Mouse (Mus musculus): ENCODE measurements around the gene Ier2. TPM values are rescaled to one million over a fixed set of nuclear protein-coding genes. Genes with fewer than 3 reads are reported as not detected.

The Ier2 gene
- polyA plus RNA-seq, 1 experiment from 2014 or later: 20.3 TPM

DNA sequence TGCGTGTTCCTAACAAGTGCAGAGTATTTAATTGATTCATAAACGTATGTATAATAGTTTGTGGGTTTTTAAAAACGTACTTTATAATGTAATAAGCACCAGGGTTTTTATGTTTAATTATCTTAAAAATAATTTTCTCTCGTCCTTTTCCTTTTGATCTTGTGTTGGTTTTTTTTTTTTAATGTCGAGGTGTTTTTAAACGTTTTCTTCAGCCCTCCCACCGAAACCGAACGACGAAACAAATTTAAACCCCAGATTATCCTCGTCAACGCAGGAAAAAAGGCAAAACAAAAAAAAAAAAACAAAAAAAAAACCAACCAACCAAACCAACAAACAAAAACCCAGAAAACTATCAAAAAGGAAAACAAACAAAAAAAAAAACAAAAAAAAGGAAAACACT lies 43.3 kb upstream of the Ier2 start:
- H3K4me3 ChIP-seq (ENCODE audit: low read depth, low read length): peak overlapping the region; percentile 71
- WGBS (ENCODE audit: insufficient replicate concordance): 2% methylated on average over 12 of the region's 12 CpGs

DNA sequence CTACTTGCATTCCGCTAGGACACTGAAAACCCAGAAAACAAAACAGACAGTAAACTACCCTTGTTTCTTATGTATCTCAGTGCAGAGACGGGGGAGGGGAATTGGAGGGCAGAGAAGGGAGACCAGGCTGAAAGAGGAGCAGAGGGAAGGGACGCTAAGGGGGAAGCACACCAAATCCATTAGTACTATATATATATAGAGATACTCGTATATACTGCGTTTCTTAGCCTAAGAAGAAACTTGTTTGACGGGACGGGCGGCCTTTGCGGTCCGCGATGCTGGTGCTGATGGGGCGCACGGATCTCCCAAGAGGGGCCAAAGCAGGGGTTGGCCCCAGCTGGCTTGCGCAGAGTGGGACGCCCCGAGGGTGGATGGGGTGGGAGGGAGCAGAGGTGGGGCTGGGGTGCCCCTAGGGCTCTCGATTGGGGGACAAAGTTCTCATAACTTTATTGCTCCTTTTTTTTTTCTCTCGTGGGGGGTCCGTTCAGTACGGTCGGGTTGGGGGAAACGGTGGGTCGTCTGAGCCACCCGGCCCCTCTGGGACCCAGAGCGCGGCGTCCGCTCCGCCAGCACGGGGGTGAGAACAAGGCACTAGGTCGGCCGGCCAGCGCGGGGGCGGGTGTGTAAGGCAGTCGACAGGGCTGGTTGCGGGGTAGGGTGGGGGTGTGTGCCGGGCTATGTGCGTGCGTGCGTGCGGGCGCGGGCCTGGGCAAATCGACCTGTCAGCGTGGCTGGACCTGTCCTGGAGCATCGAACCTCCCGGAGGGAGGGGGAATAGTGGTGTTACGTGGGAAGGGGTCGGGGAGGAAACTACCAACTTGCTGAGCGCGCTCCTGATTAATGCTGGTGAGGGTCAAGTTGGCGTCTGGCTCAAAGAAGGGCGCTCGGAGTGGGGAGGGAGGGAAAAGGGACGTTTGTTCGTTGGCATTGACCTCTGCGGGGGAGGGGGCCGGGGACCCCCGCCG lies 42.5 kb upstream of the Ier2 start:
- H3K27ac ChIP-seq (ENCODE audit: low read length): peak overlapping the region; percentile 98
- H3K4me3 ChIP-seq (ENCODE audit: low read depth, low read length): peak overlapping the region; percentile 71
- peaks cover 29% of the 10 kb centered on the region for H3K27me3 ChIP-seq (ENCODE audit: control insufficient read depth, insufficient read depth, low read depth, low read length)
- H3K9ac ChIP-seq (ENCODE audit: low read depth, low read length): peak overlapping the region; percentile 83
- H3K4me1 ChIP-seq (ENCODE audit: control insufficient read depth, low read depth, low read length): peaks cover 68% of the 10 kb centered on the region
- no peak for ATAC-seq (ENCODE audit: low read depth)
- under 1% methylated on average over 61 of the region's 61 CpGs for WGBS (ENCODE audit: insufficient replicate concordance)
- H3K36me3 ChIP-seq (ENCODE audit: control insufficient read depth, insufficient read depth): peaks cover 17% of the 10 kb centered on the region
- peak overlapping the region; percentile 93 for H3K4me2 ChIP-seq (ENCODE audit: low read depth, low read length)
- H3K9me3 ChIP-seq (replicated peaks; ENCODE audit: control insufficient read depth, low read length): no peaks in the 10 kb centered on the region

More for the DNA sequence above, 43.3 kb upstream of the Ier2 start:
- peaks cover 29% of the 10 kb centered on the region for H3K27me3 ChIP-seq (ENCODE audit: control insufficient read depth, insufficient read depth, low read depth, low read length)
- peak overlapping the region; percentile 83 for H3K9ac ChIP-seq (ENCODE audit: low read depth, low read length)
- H3K4me1 ChIP-seq (ENCODE audit: control insufficient read depth, low read depth, low read length): peaks cover 60% of the 10 kb centered on the region
- H3K27ac ChIP-seq (ENCODE audit: low read length): peak overlapping the region; percentile 98
- ATAC-seq (ENCODE audit: low read depth): no peak
- peaks cover 17% of the 10 kb centered on the region for H3K36me3 ChIP-seq (ENCODE audit: control insufficient read depth, insufficient read depth)
- H3K9me3 ChIP-seq (replicated peaks; ENCODE audit: control insufficient read depth, low read length): no peaks in the 10 kb centered on the region
- H3K4me2 ChIP-seq (ENCODE audit: low read depth, low read length): peak overlapping the region; percentile 93

DNA sequence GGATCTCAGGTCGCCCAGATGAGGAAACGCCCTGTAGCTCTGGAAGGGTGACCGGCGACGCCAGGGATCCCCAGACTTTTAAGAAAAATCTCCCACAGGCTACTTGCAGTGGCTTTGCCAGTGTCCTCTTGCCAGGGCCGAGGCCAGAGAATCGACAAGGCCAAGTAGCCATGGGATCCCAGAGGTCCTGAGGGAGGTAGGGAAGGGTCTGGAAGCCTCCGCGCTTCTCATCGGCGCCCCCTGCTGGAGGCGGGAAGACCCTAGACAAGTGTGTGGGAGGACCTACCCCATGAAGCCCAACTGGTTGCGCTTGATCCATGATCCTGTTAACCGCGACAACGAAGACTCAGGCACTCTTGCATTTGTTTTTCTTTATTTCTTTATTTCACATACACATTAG lies 41.7 kb upstream of the Ier2 start:
- Histone ChIP-seq H3K36me3 (ENCODE audit: control insufficient read depth, insufficient read depth) (peaks cover 18% of the 10 kb centered on the region), H3K4me1 (ENCODE audit: control insufficient read depth, low read depth, low read length) (peaks cover 75% of the 10 kb centered on the region), H3K27me3 (ENCODE audit: control insufficient read depth, insufficient read depth, low read depth, low read length) (peaks cover 29% of the 10 kb centered on the region), H3K9ac (ENCODE audit: low read depth, low read length) (peak overlapping the region; percentile 83), H3K27ac (ENCODE audit: low read length) (peak overlapping the region; percentile 98), H3K9me3 (replicated peaks; ENCODE audit: control insufficient read depth, low read length) (no peaks in the 10 kb centered on the region), H3K4me3 (ENCODE audit: low read depth, low read length) (peak overlapping the region; percentile 71), H3K4me2 (ENCODE audit: low read depth, low read length) (peak overlapping the region; percentile 93)
- 1% methylated on average over 16 of the region's 16 CpGs for WGBS (ENCODE audit: insufficient replicate concordance)
- ATAC-seq (ENCODE audit: low read depth): peak; percentile 12; the same call in 1 of the 2 replicates

DNA sequence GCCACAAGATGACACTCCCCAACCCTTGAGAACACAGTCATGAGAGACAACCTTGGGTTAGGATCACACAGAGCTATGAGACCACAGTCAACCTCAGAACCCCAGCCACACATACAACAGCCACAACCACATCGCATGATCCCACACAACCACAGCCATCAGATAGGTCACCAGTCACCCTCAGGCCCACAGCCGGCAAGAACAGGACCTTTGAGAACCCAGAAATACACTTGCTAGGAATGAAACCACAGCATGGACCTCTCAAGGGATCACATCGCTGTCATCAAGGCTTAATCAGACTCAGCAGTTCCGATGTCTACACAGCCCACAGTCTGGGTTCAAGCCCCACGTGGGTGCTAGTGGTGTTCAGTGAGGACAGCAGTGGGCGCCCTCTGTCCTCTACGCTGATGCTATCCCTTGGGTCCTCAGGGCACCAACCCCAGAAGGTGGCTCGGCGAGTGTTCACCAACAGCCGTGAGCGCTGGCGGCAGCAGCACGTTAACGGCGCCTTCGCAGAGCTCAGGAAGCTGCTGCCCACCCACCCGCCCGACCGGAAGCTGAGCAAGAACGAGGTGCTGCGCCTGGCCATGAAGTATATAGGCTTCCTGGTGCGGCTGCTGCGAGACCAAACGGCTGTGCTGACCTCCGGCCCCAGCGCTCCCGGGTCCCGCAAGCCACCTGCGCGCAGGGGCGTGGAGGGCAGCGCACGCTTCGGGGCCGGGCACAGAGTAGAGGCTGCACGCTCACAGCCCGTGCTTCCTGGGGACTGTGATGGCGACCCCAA lies 41.0 kb upstream of the Ier2 start:
- ATAC-seq (ENCODE audit: low read depth): no peak
- 3% methylated on average over 38 of the region's 38 CpGs for WGBS (ENCODE audit: insufficient replicate concordance)

DNA sequence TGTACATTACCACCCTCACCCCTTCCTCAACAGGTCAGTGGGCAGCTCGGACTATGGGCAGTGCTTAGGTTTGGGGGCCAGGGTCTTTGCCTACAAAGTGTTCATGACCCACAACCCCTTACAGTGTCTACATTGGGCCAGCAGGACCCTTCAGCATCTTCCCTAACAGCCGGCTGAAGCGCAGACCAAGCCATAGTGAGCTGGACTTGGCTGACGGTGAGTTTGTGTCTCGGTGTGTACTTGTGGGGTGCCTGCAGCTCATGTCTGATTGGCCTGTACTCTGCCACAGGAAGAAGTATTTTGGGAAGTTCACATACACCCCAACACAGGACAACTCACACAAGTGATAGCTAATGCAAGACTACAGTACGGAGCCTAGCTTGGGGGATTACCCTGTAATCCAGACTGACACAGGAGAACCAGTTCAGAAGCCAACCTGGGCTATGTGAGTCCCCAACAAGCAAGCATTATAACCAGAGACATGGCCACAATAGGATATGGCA lies 40.4 kb upstream of the Ier2 start:
- Histone ChIP-seq H3K4me3 (ENCODE audit: low read depth, low read length) (peak overlapping the region; percentile 71), H3K27ac (ENCODE audit: low read length) (peak overlapping the region; percentile 98), H3K9me3 (replicated peaks; ENCODE audit: control insufficient read depth, low read length) (no peaks in the 10 kb centered on the region), H3K4me1 (ENCODE audit: control insufficient read depth, low read depth, low read length) (peaks cover 72% of the 10 kb centered on the region), H3K27me3 (ENCODE audit: control insufficient read depth, insufficient read depth, low read depth, low read length) (peaks cover 22% of the 10 kb centered on the region), H3K36me3 (ENCODE audit: control insufficient read depth, insufficient read depth) (peaks cover 24% of the 10 kb centered on the region), H3K9ac (ENCODE audit: low read depth, low read length) (peak overlapping the region; percentile 83), H3K4me2 (ENCODE audit: low read depth, low read length) (peak overlapping the region; percentile 93)
- WGBS (ENCODE audit: insufficient replicate concordance): 17% methylated on average over 6 of the region's 6 CpGs
- no peak for ATAC-seq (ENCODE audit: low read depth)

More for the DNA sequence above, 41.0 kb upstream of the Ier2 start:
- H3K9me3 ChIP-seq (replicated peaks; ENCODE audit: control insufficient read depth, low read length): no peaks in the 10 kb centered on the region
- H3K9ac ChIP-seq (ENCODE audit: low read depth, low read length): peak overlapping the region; percentile 83
- peaks cover 26% of the 10 kb centered on the region for H3K27me3 ChIP-seq (ENCODE audit: control insufficient read depth, insufficient read depth, low read depth, low read length)
- H3K27ac ChIP-seq (ENCODE audit: low read length): peak overlapping the region; percentile 98
- H3K4me1 ChIP-seq (ENCODE audit: control insufficient read depth, low read depth, low read length): peaks cover 75% of the 10 kb centered on the region
- H3K4me2 ChIP-seq (ENCODE audit: low read depth, low read length): peak overlapping the region; percentile 93
- peak overlapping the region; percentile 71 for H3K4me3 ChIP-seq (ENCODE audit: low read depth, low read length)
- H3K36me3 ChIP-seq (ENCODE audit: control insufficient read depth, insufficient read depth): peaks cover 20% of the 10 kb centered on the region

DNA sequence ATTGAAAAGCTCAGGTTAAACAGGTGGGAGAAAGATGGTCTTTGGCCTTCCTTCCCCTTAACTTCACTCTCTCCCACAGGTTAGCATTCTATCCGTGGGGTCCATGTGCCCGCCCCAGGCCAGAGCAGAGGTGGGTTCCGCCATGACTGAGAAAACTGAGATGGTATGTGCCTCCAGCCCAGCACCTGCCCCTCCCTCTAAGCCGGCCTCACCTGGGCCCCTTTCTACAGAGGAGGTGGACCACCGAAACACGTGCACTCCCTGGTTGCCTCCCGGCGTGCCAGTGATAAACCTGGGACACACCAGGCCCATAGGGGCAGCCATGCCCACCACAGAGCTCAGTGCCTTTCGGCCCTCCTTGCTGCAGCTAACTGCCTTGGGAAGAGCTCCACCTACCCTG lies 39.9 kb upstream of the Ier2 start:
- H3K4me3 ChIP-seq (ENCODE audit: low read depth, low read length): peak overlapping the region; percentile 71
- H3K9ac ChIP-seq (ENCODE audit: low read depth, low read length): peak overlapping the region; percentile 83
- peak overlapping the region; percentile 98 for H3K27ac ChIP-seq (ENCODE audit: low read length)
- peak overlapping the region; percentile 93 for H3K4me2 ChIP-seq (ENCODE audit: low read depth, low read length)
- WGBS (ENCODE audit: insufficient replicate concordance): 16% methylated on average over 9 of the region's 9 CpGs
- no peak for ATAC-seq (ENCODE audit: low read depth)
- peaks cover 28% of the 10 kb centered on the region for H3K36me3 ChIP-seq (ENCODE audit: control insufficient read depth, insufficient read depth)
- H3K4me1 ChIP-seq (ENCODE audit: control insufficient read depth, low read depth, low read length): peaks cover 70% of the 10 kb centered on the region
- no peaks in the 10 kb centered on the region for H3K9me3 ChIP-seq (replicated peaks; ENCODE audit: control insufficient read depth, low read length)
- H3K27me3 ChIP-seq (ENCODE audit: control insufficient read depth, insufficient read depth, low read depth, low read length): peaks cover 17% of the 10 kb centered on the region

DNA sequence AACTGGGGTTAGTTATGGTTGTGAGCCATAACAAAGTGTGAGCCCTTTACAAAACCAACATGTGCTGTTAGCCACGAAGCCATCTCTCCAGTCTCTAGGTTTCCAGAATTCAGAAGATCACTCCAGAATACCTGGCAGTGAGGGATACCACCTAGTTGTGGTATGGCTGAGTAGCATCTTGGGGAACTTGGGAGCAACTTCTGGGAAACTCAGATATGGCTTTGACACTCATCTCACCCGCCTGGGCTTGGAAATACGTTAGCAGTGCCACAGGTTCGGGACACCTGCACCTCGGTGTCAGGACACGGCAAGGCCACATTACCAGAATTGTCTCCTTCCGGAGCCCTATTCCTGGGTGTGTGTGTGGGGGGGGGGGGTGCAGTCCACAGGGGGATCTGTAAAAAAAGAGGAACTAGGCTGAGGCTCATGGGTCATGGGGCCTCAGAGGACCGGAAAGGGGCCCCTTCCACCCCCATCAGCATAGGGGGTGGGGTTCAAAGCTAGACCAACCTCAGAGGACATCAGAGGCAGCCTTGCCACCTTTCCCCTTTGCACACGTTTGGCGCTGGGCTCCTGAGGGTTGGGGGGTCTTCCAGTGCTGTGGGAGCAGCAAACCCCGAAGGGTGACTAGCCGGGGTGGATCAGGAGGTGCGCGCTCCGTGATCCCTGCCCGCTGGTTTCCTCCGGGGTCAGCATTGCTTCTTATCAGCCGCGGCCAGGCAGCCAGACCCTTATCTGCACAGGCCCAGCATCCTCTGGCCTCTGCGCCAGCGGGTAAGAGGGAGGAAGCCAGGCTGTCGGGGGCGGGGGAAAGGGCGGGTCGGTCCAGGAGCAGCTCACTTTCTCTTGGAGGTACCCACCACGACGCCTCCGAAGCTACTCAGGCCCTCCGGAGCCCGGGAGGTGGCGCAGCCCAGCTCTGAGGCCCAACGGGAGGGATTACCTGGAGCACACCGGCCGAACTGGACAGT lies 38.6 kb upstream of the Ier2 start, which contains the start of gene Lyl1:
Lyl1 (plus strand) TSS at position 517 of the 971 bp plus-strand sequence.
- peak within 1 kb of the TSS; percentile 93 for H3K4me2 ChIP-seq (ENCODE audit: low read depth, low read length)
- no peaks in the 10 kb centered on the region for H3K9me3 ChIP-seq (replicated peaks; ENCODE audit: control insufficient read depth, low read length)
- peaks cover 36% of the 10 kb centered on the region for H3K36me3 ChIP-seq (ENCODE audit: control insufficient read depth, insufficient read depth)
- 2% methylated on average over 34 of the region's 34 CpGs for WGBS (ENCODE audit: insufficient replicate concordance)
- H3K4me3 ChIP-seq (ENCODE audit: low read depth, low read length): peak within 1 kb of the TSS; percentile 71
- peaks cover 4% of the 10 kb centered on the region; the same call in 1 of the 2 replicates for H3K27me3 ChIP-seq (ENCODE audit: control insufficient read depth, insufficient read depth, low read depth, low read length)
- peak; percentile 90 for ATAC-seq (ENCODE audit: low read depth)
- peak within 1 kb of the TSS; percentile 98 for H3K27ac ChIP-seq (ENCODE audit: low read length)
- H3K9ac ChIP-seq (ENCODE audit: low read depth, low read length): peak within 1 kb of the TSS; percentile 83
- peaks cover 56% of the 10 kb centered on the region for H3K4me1 ChIP-seq (ENCODE audit: control insufficient read depth, low read depth, low read length)

DNA sequence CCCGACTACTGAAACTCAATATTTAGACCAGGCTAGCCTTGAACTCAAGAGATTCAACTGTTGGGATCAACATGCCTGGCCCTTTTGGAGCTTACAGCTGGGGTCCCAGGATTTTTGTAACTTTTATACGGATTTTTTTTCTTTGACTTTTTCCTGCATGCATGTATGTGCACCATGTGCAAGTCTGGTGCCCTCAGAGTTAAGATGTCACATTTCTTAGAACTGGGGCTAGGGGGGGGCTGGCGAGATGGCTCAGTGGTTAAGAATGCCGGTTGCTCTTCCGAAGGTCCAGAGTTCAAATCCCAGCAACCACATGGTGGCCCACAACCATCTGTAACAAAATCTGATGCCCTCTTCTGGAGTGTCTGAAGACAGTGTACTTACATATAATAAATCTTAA lies 37.9 kb upstream of the Ier2 start:
- Histone ChIP-seq H3K36me3 (ENCODE audit: control insufficient read depth, insufficient read depth) (peaks cover 36% of the 10 kb centered on the region), H3K27ac (ENCODE audit: low read length) (peak overlapping the region; percentile 98), H3K4me3 (ENCODE audit: low read depth, low read length) (no peak overlapping the region), H3K27me3 (ENCODE audit: control insufficient read depth, insufficient read depth, low read depth, low read length) (peaks cover 2% of the 10 kb centered on the region; the same call in 1 of the 2 replicates), H3K9me3 (replicated peaks; ENCODE audit: control insufficient read depth, low read length) (no peaks in the 10 kb centered on the region), H3K4me1 (ENCODE audit: control insufficient read depth, low read depth, low read length) (peaks cover 51% of the 10 kb centered on the region), H3K9ac (ENCODE audit: low read depth, low read length) (peak overlapping the region; percentile 32; the same call in 1 of the 2 replicates), H3K4me2 (ENCODE audit: low read depth, low read length) (peak overlapping the region; percentile 82; the same call in 1 of the 2 replicates)
- 29% methylated on average over 5 of the region's 5 CpGs for WGBS (ENCODE audit: insufficient replicate concordance)
- ATAC-seq (ENCODE audit: low read depth): no peak

Measured in liver, embryonic 16.5 days (tissue).